Mouse (Mus musculus) hindbrain, embryonic 14.5 days (tissue): ENCODE results near the gene Zfp27. TPM values are rescaled to one million over a fixed set of nuclear protein-coding genes. Genes with fewer than 3 reads are reported as not detected.

Source experiments
- ATAC-seq: fragments of 200-750 bp; cut with Nextera tagmentation; 2 replicates; pipeline ENCODE4 v1.8.0; 2017; ENCODE audit warnings: moderate number of reproducible peaks, mild to moderate bottlenecking, moderate TSS enrichment, moderate library complexity; ENCODE audit not compliant: low FRiP score
- DNase-seq: peaks from one replicate; pipeline ENCODE4 v3.0.0-alpha.2; 2015; ENCODE audit warnings: low spot score
- H3K27ac ChIP-seq: fragments of 300-500 bp; sonication (generic); 2 replicates; pipeline ENCODE4 v1.5.1; 2014; ENCODE audit warnings: mild to moderate bottlenecking, moderate library complexity
- H3K27me3 ChIP-seq: fragments of 300-500 bp; sonication (generic); 2 replicates; pipeline ENCODE4 v1.6.1; 2014; ENCODE audit warnings: mild to moderate bottlenecking, low read length, mixed read lengths; ENCODE audit not compliant: control insufficient read depth, insufficient read depth
- H3K36me3 ChIP-seq: fragments of 300-500 bp; sonication (generic); replicated peaks from 2 replicates; pipeline ENCODE4 v1.6.1; 2014; ENCODE audit not compliant: control insufficient read depth, insufficient read depth
- H3K4me1 ChIP-seq: fragments of 300-500 bp; sonication (generic); replicated peaks from 2 replicates; pipeline ENCODE4 v1.6.1; 2014; ENCODE audit warnings: antibody characterized with exemption, low read length, mixed read lengths; ENCODE audit not compliant: control insufficient read depth, insufficient read depth
- H3K4me2 ChIP-seq: fragments of 300-500 bp; sonication (generic); replicated peaks from 2 replicates; pipeline ENCODE4 v1.6.1; 2014; ENCODE audit warnings: mild to moderate bottlenecking, moderate library complexity
- H3K4me3 ChIP-seq: fragments of 300-500 bp; sonication (generic); replicated peaks from 2 replicates; pipeline ENCODE4 v1.5.1; 2014; ENCODE audit warnings: mild to moderate bottlenecking, low read length
- H3K9ac ChIP-seq: fragments of 300-500 bp; sonication (generic); 2 replicates; pipeline ENCODE4 v1.6.1; 2014
- H3K9me3 ChIP-seq: fragments of 300-500 bp; sonication (generic); 2 replicates; pipeline ENCODE4 v1.6.1; 2016; ENCODE audit warnings: low read length; ENCODE audit not compliant: control insufficient read depth
- WGBS: fragments of 180-500 bp; shearing (Covaris S2); extraction: QIAGEN DNeasy Blood & Tissue Kit; methylation state at CpG from one replicate; pipeline ENCODE4 v1.1.7; 2014; 5-methylcytosine and 5-hydroxymethylcytosine counted together
- polyA plus RNA-seq: library from polyadenylated mRNA; unstranded; fragments of >200 nt; fragmentation: Nextera tagmentation; extraction: Ambion mirVana; gene quantifications from 2 replicates; pipeline ENCODE4 v1.2.1, GENCODE M21; 2014

Gene Zfp27
- 17.5 and 18.7 TPM in 2 replicates for polyA plus RNA-seq

DNA sequence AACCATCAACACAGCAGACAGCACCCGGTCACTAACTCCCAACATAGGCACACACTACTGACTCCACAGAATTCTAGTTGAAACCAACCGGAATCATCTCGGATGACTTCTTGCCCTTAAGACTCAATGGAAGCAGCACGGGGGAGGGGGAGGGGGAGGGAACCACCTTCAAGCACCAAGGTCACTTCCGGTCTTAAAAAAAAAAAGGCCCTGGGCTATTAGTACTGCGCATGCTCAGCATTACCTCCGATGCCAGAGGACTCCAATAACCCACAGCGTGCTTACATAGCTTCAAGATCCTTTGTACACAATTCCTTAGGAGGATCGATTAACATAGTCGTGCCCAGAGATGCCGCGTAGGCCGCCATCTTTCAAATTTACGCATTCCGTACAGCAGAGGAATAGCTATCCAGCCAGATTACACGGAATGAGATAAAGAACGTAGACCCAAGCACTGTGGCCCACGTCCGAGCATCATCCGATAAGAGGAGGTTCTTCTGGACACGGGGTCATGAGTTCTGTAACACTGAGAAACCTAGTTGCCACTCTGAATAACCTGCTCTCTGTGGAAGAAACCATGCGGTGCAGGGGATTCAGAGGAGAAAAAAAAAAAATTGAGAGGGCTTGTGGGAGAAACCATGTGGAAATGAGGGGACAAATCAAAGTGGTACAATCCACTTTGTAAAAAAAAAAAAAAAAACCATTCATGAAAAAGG is at the start of gene Zfp27:
Gene Zfp27 (minus strand): TSS at position 607 of the 716 bp plus-strand sequence.
- DNase-seq: peak; percentile 96
- Histone ChIP-seq H3K4me1 (peaks cover 21% of the 10 kb centered on the region), H3K4me3 (peak within 1 kb of the TSS; percentile 43), H3K27me3 (no peaks in the 10 kb centered on the region), H3K9me3 (no peaks in the 10 kb centered on the region), H3K27ac (peak within 1 kb of the TSS; percentile 94), H3K36me3 (peaks cover 29% of the 10 kb centered on the region), H3K9ac (peak within 1 kb of the TSS; percentile 61), H3K4me2 (peak within 1 kb of the TSS; percentile 55)
- WGBS: under 1% methylated on average over 22 of the region's 22 CpGs
- ATAC-seq: peak; percentile 91

- no peaks in the 10 kb centered on the region for H3K9me3 ChIP-seq
- 25% methylated on average over 4 of the region's 4 CpGs for WGBS
Observed at GRCm38 (mm10) chr7:29954731-29955130, 48.4 kb upstream of the Zfp27 start.

GRCm38 (mm10) chr7:29953513-29954401 is 47.4 kb upstream of the Zfp27 start, which contains the start of gene Zfp74:
Gene Zfp74 (minus strand): TSS chr7:29954089.
- H3K27ac ChIP-seq: peak within 1 kb of the TSS; percentile 92
- H3K9me3 ChIP-seq: no peaks in the 10 kb centered on the region
- 1% methylated on average over 52 of the region's 52 CpGs for WGBS
- H3K4me3 ChIP-seq: peak within 1 kb of the TSS; percentile 67
- H3K36me3 ChIP-seq: peaks cover 19% of the 10 kb centered on the region
- DNase-seq (peak; percentile 79), ATAC-seq (peak; percentile 91)
- peak within 1 kb of the TSS; percentile 60 for H3K4me2 ChIP-seq
- H3K9ac ChIP-seq: peak within 1 kb of the TSS; percentile 84
- H3K27me3 ChIP-seq: no peaks in the 10 kb centered on the region
- H3K4me1 ChIP-seq: no peaks in the 10 kb centered on the region

More at GRCm38 (mm10) chr7:29954731-29955130, 48.4 kb upstream of the Zfp27 start:
- no peaks in the 10 kb centered on the region for H3K27me3 ChIP-seq
- H3K4me3 ChIP-seq: no peak overlapping the region; the same call in 1 of the 2 replicates
- no peaks in the 10 kb centered on the region for H3K4me1 ChIP-seq
- no peak overlapping the region for H3K27ac ChIP-seq
- peaks cover 10% of the 10 kb centered on the region; the same call in 1 of the 2 replicates for H3K36me3 ChIP-seq
- H3K9ac ChIP-seq: no peak overlapping the region
- peak overlapping the region; percentile 60 for H3K4me2 ChIP-seq
- no peak for ATAC-seq
- peak; percentile 52 for DNase-seq

DNA sequence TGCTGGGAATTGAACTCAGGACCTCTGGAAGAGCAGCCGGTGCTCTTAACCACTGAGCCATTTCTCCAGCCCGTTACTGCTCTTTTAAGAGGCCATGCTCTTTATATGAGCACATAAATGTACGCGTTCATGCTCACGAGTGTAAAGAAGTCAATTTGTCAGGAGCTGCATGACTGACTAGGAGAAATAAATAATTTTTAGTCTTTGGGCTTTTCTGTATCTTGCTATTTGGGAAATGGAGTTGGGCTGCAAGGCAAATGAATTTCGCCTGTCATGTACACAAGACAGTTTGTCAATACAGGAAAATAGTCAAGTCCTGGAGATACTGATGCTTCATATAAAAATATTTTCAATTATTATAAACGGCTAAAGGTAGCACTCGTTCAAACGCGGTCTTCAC is 46.7 kb upstream of the Zfp27 start:
- DNase-seq (no peak), ATAC-seq (no peak)
- Histone ChIP-seq H3K9me3 (no peaks in the 10 kb centered on the region), H3K4me3 (peak overlapping the region; percentile 67), H3K27ac (peak overlapping the region; percentile 92), H3K27me3 (no peaks in the 10 kb centered on the region), H3K4me2 (peak overlapping the region; percentile 60), H3K36me3 (peaks cover 23% of the 10 kb centered on the region), H3K9ac (peak overlapping the region; percentile 84), H3K4me1 (no peaks in the 10 kb centered on the region)
- 37% methylated on average over 10 of the region's 10 CpGs for WGBS

- Histone ChIP-seq H3K4me2 (no peak overlapping the region), H3K4me3 (no peak overlapping the region), H3K9ac (no peak overlapping the region), H3K27me3 (no peaks in the 10 kb centered on the region), H3K4me1 (no peaks in the 10 kb centered on the region), H3K9me3 (no peaks in the 10 kb centered on the region), H3K27ac (no peak overlapping the region), H3K36me3 (peaks cover 56% of the 10 kb centered on the region)
- ATAC-seq (no peak), DNase-seq (no peak)
- 81% methylated on average over 2 of the region's 2 CpGs for WGBS
Observed at GRCm38 (mm10) chr7:29944201-29944600, 37.8 kb upstream of the Zfp27 start.

GRCm38 (mm10) chr7:29943720-29944119 is 37.3 kb upstream of the Zfp27 start:
- ATAC-seq (no peak), DNase-seq (no peak)
- no peak overlapping the region for H3K27ac ChIP-seq
- no peak overlapping the region for H3K9ac ChIP-seq
- H3K4me3 ChIP-seq: no peak overlapping the region
- peaks cover 51% of the 10 kb centered on the region for H3K36me3 ChIP-seq
- 81% methylated on average over 2 of the region's 2 CpGs for WGBS
- no peak overlapping the region for H3K4me2 ChIP-seq
- H3K27me3 ChIP-seq: no peaks in the 10 kb centered on the region
- no peaks in the 10 kb centered on the region for H3K4me1 ChIP-seq
- no peaks in the 10 kb centered on the region for H3K9me3 ChIP-seq

DNA sequence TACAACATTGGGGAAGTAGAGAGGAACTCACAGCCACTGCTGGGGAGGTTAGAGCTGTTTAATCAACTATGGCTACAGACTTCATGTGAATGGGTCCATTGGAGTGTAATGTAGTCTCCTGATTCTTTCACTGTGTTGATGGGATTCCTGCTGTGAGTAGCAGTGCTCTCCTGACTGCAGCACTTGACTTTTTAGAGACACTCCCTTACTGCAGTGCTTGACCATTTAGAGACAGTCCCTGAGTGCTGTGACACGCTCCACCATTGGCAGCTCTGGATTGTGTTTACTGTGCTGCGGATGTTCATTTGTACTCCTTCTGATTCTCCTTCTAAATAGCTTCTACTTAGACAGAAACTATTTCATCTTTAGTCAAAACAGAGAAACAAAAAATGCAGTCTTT is 36.4 kb upstream of the Zfp27 start:
- no peaks in the 10 kb centered on the region for H3K4me1 ChIP-seq
- H3K36me3 ChIP-seq: peaks cover 46% of the 10 kb centered on the region
- ATAC-seq (no peak), DNase-seq (no peak)
- 45% methylated on average over 2 of the region's 2 CpGs for WGBS
- no peaks in the 10 kb centered on the region for H3K27me3 ChIP-seq
- no peak overlapping the region for H3K27ac ChIP-seq
- H3K9ac ChIP-seq: no peak overlapping the region
- no peaks in the 10 kb centered on the region for H3K9me3 ChIP-seq
- no peak overlapping the region for H3K4me3 ChIP-seq
- H3K4me2 ChIP-seq: no peak overlapping the region

- ATAC-seq (no peak), DNase-seq (no peak)
- no peaks in the 10 kb centered on the region for H3K9me3 ChIP-seq
- WGBS: 81% methylated on average over 11 of the region's 11 CpGs
- no peak overlapping the region for H3K4me3 ChIP-seq
- H3K27ac ChIP-seq: no peak overlapping the region
- H3K9ac ChIP-seq: no peak overlapping the region
- H3K27me3 ChIP-seq: no peaks in the 10 kb centered on the region
- H3K4me2 ChIP-seq: no peak overlapping the region
- H3K4me1 ChIP-seq: no peaks in the 10 kb centered on the region
- peaks cover 62% of the 10 kb centered on the region for H3K36me3 ChIP-seq
Observed at GRCm38 (mm10) chr7:29941027-29941426, 34.7 kb upstream of the Zfp27 start.

GRCm38 (mm10) chr7:29938856-29939255 is 32.5 kb upstream of the Zfp27 start:
- DNase-seq: no peak
- ATAC-seq: no peak
- Histone ChIP-seq H3K9ac (no peak overlapping the region), H3K36me3 (peaks cover 75% of the 10 kb centered on the region), H3K9me3 (no peaks in the 10 kb centered on the region), H3K4me3 (no peak overlapping the region), H3K4me2 (no peak overlapping the region), H3K27ac (no peak overlapping the region), H3K27me3 (no peaks in the 10 kb centered on the region), H3K4me1 (no peaks in the 10 kb centered on the region)
- WGBS: 82% methylated on average over 6 of the region's 6 CpGs
